Mouse (Mus musculus): ENCODE measurements at regions not wholly inside any gene's neighbourhood (a gene's known extent, or its start where the extent isn't known, plus 50 kb on each side); places are given as distances from the start of the nearest gene placed in this dataset.
"Not testable (repeated sequence)": the region's sequence is repeated elsewhere in the genome, so short reads cannot be mapped to it uniquely, and the experiment has no call there.

DNA sequence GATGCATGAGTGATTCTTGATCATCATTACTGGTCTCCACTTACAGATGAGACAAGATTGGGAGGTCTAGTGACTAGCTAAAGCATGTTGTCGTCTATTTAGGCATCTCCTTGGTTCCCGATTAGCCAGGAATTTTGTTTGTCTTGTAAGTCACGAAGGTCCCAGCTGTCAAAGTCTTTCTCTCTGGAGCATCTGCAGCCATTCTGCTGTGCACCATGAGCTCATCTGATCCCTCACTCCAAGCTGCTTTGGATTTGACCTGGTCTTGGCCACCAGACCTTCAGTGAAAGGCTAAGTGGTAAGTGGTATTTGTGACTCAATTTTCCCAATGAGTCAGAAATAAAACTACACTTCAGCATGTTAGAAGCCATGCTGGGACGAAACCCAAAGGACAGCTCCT lies 53.3 kb upstream of the Creb5 start:
- DNase-seq (ENCODE audit: low spot score) = no peak

DNA sequence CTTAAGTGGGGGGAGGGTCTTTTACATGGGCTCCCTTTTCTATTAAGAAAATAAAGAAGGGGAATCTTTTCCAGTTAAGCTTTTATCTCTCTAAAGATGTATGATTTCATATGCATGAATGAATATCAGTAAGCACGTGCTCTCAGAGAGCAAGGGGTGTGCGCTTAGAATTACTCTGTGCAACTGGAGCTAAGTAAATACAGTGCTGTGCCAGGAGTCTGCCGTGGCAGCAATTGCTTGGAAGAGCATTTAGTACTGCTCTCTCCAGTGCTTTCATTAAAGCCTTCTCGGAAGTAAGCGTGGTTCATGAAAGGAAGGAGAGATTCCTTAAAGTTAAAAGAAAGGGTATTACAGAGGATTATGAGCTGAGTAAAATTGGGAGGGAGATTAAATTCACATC lies 54.5 kb upstream of the Creb5 start:
- no peak for DNase-seq (ENCODE audit: low spot score)

DNA sequence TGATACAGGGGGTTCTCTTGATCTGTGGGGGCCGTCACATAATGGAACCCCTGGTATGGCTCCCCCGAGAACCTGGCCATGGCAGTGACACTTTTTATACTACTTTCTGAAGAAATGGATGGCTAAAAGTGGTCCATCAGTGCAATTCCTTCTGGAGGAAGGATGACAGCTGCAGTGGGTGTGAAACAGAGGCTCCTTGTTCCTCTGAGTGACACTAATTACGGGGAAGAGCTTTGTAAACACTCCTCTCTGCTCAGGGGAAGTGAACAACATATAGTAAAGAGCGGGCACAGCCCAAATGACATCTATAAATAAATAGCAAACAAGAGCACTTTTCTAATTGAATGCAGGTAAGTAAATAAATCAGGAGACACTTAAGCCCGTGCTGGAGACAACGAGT lies 57.7 kb upstream of the Creb5 start:
- DNase-seq (ENCODE audit: low spot score) = no peak

DNA sequence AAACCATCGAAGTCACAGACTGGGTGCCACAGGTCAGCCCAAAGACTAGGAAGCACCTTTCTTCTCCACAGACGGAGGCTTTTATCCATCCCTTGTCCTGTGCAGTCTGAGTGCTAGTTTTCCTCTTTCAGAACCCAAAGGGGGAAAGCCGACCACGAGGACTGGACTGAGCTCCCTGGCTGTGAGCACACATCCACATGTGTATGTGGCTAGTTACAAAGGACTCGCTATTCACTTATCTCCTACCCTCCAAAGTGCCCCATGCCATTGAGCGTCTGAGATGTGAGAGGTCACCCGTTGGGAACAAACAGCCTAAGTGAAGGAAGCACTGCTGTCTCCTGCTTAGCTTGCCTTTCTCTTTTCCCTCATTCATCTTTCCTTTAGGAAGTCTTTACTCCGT lies 65.0 kb upstream of the Creb5 start:
- DNase-seq (ENCODE audit: low spot score) = no peak

DNA sequence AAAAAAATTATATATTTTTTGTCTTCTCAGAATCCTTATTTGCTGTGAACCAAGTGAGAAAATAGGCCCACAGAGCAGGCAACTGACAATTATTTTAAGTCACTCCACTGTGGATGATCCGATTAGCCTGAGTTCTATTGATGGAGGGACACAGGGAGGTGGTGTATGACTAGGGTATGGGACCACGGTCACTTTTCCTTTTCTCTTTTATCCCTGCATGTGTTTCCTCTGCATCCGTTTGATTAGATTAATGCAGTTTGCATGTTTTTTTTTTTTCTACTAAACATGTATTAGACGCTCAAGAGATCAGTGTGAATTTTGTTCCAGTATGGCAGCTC lies 65.4 kb upstream of the Creb5 start:
- no peak for DNase-seq (ENCODE audit: low spot score)

DNA sequence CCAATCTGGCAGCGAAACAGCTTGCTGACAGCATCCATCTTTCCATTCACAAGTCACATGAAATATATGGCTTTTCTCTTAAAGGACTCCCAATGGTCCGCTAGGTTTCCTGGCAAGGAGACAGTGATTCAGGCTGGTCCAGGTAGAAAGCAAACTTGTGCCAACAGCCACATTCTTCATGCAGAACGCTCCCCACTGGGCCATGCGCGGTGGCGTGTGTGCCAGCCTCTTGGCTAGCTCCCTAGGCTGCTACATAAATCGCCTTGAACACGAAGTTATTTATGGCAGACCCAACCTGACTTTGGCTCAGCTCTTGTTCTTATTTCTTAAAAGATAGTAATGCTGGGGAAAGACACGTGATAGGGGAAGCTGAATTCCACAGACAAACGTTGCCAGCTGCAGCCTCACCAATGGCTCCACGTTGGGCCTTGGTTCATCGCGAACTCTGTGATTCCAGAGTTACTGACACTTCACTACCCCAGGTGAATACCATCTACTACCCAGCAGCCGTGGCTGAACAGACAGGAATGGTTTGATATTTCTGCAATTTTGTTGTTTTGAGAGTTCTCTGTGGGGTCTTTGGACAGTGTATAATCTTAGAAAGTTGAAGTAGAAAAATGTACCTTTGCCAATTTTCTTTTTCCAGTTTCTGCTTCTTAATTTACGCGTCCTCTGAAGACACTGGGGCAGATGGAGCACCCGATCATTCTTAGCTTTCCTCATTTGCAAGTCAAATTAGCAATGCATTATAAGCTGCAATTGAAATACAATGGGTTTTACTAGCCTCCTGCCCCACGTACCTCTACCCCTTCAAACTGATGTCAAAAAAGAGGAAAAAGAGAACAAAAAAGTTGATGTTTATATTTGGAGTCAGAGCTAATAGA lies 66.0 kb upstream of the Creb5 start:
- no peak for DNase-seq (ENCODE audit: low spot score)

DNA sequence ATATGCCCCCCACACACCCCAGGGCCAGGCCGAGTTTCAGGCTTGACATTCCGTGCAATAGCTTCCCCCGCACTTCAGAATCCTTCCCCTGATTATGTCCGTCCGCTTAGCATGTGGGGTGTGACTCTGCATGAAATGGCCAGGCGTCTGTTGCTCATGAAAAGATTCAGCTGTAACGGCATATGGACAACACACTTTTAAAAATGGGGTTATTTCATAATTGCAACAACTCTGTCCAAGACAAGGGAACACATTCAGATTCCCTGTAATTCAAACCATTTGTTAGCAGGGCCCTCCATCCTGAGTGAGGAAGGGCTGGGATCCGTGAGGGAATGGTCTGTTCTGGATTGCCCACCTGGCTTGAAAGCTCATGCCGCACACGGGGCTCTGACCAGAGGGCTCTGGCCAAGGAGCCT lies 68.2 kb upstream of the Creb5 start:
- peak; percentile 31 for DNase-seq (ENCODE audit: low spot score)

DNA sequence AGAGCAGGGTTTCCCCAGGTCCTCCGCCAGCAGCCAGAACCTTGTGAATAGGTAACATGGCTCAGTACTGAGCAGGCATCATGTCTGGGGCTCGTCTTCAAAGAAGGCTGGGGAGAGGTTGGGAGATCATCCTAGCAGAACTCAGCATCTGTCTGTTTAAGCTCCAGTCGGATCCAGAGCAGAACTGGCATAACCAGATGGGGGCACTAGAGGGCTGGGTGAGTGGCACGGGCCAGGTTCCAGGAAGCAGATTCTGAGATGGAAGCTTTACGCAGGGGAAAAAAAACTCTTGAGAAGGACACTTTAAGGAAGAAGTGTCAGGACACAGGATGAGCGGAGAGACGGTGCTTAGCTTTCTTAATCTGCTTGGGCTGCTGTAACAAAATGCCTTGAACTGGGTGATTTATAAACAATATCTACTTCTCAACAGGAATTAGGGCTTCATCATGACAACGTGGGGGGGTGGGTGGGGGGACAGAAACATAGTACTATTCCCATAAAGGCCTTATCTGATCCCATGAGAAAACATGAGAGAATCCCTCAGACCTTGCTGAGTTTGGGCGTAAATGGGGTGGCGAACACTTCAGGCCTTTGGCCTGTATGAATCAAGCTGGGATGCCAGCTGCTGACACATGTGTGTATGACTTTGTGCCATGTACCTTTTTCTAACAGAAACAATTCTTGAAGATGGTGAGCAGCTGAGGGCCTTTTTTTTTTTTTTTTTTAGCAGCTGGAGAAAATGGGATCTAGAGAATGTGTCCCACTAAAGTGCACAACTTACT lies 69.6 kb upstream of the Creb5 start:
- DNase-seq (ENCODE audit: low spot score) = peak; percentile 75

DNA sequence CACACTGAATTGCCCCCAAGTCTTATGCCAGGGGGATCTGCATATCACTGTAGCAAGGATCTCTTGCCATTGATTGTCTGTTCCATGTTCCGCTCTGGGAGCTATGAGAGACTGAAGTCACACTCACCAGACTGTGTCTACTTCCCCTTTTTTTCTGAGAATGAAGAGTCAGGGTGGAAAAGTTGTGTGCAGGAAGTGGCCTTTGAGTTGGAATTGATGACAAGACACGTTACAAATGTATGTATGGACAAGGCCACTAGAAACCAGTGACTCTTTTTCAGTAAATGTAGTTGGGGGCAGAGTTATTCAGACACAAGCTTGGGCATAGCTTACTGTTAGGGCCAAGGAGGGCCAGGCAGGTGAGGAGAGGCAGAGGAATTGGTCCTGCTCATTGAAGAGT lies 70.4 kb upstream of the Creb5 start:
- DNase-seq (ENCODE audit: low spot score) = no peak

DNA sequence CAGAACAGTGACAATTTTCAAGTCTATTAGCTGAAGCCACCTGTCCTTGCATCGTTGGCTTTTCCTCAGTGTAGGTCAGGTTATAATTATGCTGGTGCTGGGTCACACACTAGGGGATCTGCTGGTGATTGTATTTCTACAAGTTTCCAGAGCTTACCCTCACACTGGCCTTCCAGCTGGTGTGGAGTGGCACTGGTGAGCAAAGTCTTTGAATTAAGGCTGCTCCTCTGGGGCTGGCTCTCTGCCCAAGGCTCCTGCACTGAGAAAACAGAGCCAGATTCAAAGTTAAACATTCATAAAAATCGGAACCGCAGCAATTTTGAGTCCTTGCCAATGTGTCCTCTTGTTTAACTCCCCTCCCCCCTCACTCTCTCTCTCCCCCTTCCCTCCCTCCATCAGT lies 75.7 kb upstream of the Creb5 start:
- DNase-seq (ENCODE audit: low spot score) = peak; percentile 71

DNA sequence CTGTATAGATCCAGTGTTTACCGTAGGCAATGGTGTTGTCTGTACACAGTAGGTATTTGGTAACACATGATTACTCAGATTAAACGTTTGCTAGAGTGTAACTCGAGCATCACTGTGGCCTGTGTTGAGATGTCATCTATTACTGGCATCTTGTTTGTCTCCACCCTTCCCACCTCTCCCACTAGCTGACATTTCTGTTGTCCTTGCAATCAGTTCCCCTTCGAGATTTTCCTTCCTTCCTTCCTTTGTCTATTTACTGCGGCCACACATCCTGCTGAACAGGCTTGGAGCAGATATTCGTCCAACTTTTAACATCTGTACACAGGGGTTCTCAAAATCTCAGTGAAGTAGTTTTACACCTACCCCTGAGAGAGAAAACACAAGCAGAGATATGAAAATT lies 77.7 kb upstream of the Creb5 start:
- no peak for DNase-seq (ENCODE audit: low spot score)

DNA sequence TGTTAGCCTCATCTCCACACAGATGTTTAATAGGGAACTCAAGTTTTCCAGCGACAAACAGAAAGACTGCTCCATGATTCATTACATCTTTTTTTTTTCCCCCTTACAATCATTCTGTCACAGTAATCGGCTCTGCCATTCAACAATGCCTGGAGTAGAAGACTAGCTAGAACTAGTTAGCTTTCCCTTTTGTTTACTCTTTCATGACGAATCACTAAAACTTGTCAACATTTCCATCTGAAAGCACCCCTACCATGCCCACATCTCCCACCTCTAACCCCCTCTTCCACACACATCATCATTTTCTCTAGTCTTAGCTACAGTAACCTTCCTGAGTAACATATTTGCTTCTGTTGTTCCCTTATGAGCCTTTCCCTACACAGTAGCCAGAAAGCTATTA lies 78.6 kb upstream of the Creb5 start:
- DNase-seq (ENCODE audit: low spot score) = no peak

DNA sequence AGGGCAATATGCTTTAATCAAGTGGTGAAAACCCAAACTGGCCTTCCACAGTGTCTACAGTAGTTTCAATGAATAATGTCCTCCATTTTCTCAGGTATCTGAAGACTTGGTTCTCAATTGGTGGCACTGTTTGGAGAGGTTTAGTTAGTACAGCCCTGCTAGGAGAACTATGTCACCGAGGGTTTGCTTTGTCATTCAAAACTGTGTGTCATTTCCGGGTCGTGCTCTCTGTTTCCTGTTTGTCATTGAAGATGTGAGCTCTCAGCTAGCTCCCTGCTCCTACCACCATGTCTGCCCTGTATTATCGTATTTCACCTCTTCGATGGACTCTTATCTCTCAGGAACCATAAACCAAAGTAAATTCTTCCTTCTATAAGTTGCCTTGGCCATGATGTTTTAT lies 79.3 kb upstream of the Creb5 start:
- DNase-seq (ENCODE audit: low spot score) = no peak

DNA sequence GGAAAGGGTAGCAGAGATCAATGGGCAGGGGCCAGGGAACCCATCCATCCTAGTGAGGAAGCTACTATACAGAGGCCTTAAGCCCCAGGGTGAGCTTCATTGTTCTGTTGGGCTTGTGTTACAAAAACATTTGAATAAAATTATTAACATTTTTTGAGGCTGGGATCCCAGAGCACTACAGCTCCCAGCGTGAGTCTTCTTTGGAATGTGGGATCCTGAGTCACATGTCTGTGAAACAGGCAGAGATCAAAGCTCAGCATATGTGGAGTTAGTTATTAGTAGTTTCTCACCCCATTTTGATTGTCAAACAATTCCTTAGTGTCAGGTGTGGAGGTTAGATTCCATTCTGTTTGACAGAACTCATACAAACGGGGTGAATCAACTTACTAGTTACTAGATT lies 79.7 kb upstream of the Creb5 start:
- DNase-seq (ENCODE audit: low spot score) = no peak

DNA sequence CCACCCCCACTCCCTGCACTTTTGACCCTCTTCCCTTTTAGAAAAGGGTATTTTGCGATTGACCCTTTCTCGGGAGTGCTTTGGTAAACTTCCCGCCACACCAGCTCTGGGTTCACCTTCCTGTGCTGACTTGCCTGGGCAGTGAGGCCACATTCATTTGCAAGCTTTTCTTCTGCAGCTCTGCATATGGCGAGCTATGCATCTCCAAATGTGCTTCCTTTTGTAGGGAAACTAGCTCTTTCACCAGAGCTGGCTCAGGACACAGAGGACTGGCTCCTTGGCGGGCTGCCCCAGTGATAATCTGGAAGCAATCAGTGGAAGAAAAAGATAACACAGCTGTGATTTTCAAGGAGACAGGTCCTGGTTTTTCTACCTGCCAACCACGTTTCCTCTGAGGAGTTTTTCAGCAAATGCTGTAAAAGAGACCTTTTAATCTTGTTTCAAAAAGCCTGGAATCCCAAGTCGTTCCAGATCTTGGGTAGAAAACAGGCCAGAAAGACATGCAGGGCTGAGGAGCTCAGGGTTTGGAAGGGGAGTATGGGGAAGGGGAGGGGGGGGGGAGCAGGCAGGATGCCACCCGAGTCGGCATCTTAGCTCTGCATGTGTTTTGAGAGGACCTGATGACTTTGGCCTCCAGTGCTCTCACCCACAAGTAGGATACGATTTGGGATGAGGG lies 85.7 kb upstream of the Creb5 start:
- DNase-seq (ENCODE audit: low spot score) = peak; percentile 56

DNA sequence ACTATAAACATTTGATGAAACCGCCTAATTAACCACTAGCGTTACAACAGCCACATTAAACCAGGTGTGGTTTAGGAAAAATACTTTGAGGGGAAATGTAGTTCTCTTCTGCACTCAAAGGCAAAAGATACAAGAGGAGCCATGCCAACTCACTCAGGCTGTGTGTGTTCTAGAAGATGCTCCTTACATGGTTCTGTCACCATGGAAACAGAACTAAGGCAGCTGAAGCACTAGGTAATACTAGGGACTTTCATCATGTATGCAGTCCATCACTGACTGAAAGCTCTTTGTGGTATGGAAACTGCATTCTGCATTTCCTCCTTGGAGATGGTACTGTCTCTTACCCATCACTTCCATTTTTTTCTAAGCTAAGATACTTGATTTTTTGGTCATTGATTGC lies 87.6 kb upstream of the Creb5 start:
- DNase-seq (ENCODE audit: low spot score) = no peak

DNA sequence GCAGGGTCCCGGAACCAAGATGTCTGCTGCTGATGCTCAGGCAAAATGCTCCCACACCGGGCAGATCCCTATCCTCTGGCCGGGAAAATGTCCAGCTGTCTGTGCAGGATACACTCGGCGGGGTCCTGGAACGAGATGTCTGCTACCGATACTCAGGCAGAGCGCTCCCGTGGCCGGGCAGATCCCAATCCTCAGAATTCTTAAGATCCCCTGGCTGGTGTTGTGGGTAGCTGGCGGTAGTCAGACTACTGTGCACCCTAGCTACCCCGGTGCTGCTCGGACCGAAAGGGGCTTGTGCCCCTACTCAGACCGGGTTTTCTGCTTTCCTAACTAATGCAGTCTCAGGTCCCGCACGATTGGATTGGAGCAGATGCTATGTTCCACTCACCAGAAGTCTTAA lies 104.9 kb upstream of the Creb5 start:
- DNase-seq (ENCODE audit: low spot score) = not testable (repeated sequence)

DNA sequence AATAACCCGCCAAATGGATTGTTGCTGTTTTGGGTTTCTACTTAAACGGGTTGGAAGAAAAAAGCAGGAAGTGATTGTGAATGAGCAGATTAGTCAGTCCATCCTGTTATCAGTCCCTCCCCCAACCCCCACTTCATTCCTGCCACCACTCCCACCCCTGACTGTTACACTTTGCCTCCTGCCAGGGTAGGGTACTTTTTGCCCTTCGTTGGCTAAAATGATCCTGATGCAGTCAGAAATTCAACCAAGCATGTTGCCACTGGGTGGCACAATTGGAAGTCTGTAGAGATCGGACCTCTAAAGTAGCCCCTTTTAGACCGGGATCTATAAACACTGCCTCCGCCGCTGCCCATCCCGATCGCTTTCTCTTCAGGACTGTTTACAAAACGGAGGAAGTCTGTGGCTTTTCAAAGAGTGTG lies 96.0 kb upstream of the Jazf1 start:
- peak; percentile 42 for DNase-seq (ENCODE audit: low spot score)

DNA sequence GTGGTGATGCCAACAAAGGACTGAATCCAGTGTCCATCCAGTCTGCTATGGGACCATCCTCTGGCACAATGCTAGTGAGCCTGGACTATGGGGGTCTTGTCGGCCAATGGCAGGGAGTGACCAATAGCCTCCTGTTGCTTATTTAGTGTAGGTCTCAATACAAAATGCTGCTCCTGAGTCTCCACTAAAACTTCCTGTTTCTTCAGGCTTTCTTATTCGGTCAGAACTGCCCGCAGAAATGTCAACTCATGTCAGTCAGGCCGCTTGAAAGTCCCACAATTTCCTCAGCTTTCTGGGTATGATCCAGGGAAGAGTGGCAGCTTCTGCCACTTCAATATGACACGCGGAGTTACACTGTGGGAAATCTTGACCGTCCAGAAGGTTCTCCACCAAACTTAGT lies 94.7 kb upstream of the Jazf1 start:
- DNase-seq (ENCODE audit: low spot score) = no peak

DNA sequence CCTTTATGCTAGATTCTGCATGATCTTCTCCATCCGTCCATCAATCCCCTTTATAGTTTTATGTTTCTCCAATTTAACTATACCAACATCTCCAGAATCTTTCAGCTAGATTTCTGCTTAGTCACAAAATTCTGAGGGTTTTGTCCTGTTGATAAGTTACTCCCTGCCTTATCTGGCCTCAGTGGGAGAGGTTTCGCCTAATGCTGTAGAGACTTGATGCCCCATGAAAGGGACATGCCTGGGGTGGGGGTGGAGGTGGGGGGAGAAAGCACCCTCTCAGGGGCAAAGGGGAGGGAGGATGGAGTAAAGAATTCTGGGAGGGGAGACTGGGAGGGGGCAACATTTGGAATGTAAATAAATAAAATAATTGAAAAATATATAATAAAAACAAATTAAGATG lies 93.2 kb upstream of the Jazf1 start:
- no peak for DNase-seq (ENCODE audit: low spot score)

DNA sequence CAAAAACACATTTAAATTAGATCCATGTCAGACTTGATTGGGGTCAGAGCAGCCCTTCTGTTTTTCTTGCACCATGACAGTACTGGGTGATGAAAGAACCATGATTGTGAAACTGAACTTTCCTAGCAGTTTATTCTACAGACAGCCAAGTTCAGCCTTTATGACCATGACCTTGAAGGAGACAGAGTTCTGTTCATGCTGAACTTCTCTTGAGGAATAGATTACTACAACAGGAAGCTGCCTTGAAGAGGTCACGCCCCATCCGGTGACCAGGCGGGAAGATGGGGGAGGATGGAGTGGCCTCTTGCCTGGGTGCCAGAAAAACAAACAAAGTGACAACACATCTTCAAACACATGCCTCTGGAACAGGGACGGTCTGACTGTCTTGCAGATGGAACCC lies 86.2 kb upstream of the Jazf1 start:
- DNase-seq (ENCODE audit: low spot score) = no peak

DNA sequence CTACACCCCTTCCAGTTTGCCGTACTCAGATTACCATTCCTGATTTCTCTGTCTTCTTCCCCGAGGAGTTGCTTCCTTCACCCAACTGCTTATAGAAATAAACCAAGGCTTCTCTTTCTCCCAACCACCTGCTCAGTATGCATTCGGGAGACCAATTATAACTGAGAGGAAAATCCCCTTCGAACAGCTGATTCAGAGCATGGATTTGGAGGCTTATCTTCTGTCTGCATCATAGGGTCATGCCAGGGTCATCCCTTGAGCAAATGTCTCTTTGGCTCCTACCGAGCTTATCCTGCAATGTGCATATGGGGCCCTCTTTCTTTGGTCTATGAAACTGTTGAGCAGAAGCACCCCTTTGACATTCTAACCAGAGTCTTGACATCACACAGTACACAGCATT lies 79.0 kb upstream of the Jazf1 start:
- DNase-seq (ENCODE audit: low spot score) = no peak
